ENCODE assay signal across 24 mouse cellular contexts in genomic region chr2:49651737-49652136, GRCm38 (mm10). TPM values are rescaled to one million over a fixed set of nuclear protein-coding genes. Genes with fewer than 3 reads are reported as not detected.
DNase-seq lines count a peak whose midpoint lies in the region; ATAC-seq and TF ChIP-seq lines count a peak whose summit lies in the region.
"Had no signal": no experiment of that assay in that cellular context is flagged by ENCODE, and none has a peak within 500 bp of the region (broad histone marks: within the 10 kb centered on the region; RNA-seq: fewer than 3 reads in every experiment).

No protein-coding gene starts in this region.

- intact Hi-C loops in heart, postnatal 10 days (cut with DNase I) = no loop called here
- intact Hi-C loops in heart, postnatal 25 days (cut with DNase I) = no loop called here

- TF ChIP-seq POLR2A in myocyte (IDR thresholded peaks at IDR 0.05; ENCODE audit: insufficient read length, low read depth) = no peak

- peaks cover 9% of the 10 kb centered on the region; the same call in 1 of the 2 replicates for H3K4me1 ChIP-seq in midbrain, embryonic 11.5 days (ENCODE audit: control insufficient read depth, insufficient read depth, low read length)
- peaks cover 54% of the 10 kb centered on the region for H3K4me1 ChIP-seq in midbrain, embryonic 15.5 days
- H3K4me1 ChIP-seq: embryonic facial prominence, embryonic 12.5 days had no signal

- no peak for ATAC-seq in midbrain, embryonic 11.5 days (ENCODE audit: low FRiP score)
- no peak for ATAC-seq in midbrain, embryonic 15.5 days (replicated peaks)
- ATAC-seq: activated CD4-positive, CD25-positive, alpha-beta regulatory T cell, adult 4 months; CD4-positive, CD25-positive, alpha-beta regulatory T cell, adult 4 months; forebrain, embryonic 13.5 days; forebrain, embryonic 15.5 days; Patski had no signal

- H3ac ChIP-seq in myocyte (ENCODE audit: control insufficient read depth, insufficient read length) = no peak overlapping the region

- H3K9me3 ChIP-seq in midbrain, embryonic 11.5 days (ENCODE audit: control insufficient read depth, low read length) = no peaks in the 10 kb centered on the region
- no peaks in the 10 kb centered on the region for H3K9me3 ChIP-seq in midbrain, embryonic 15.5 days
- H3K9me3 ChIP-seq: embryonic facial prominence, embryonic 10.5 days; embryonic facial prominence, embryonic 12.5 days; forebrain, embryonic 13.5 days; forebrain, embryonic 15.5 days; G1E had no signal

- no peaks in the 10 kb centered on the region for H3K27me3 ChIP-seq in midbrain, embryonic 11.5 days (ENCODE audit: control insufficient read depth, insufficient read depth, low read length)
- H3K27me3 ChIP-seq in midbrain, embryonic 15.5 days (replicated peaks) = no peaks in the 10 kb centered on the region
- no peaks in the 10 kb centered on the region for H3K27me3 ChIP-seq in myocyte (ENCODE audit: control insufficient read depth, insufficient read depth, insufficient read length)
- H3K27me3 ChIP-seq: CH12.LX; embryonic facial prominence, embryonic 12.5 days; forebrain, embryonic 13.5 days; forebrain, embryonic 15.5 days; Patski had no signal

- WGBS in midbrain, embryonic 11.5 days = 88% methylated on average over 1 of the region's 1 CpGs
- 84% methylated on average over 1 of the region's 1 CpGs for WGBS in midbrain, embryonic 15.5 days

- DNase-seq in heart, adult 8-10 months (ENCODE audit: low spot score) = peak; percentile 2
- DNase-seq in heart, postnatal 4 days = no peak
- peak; percentile 13 to 16 for DNase-seq in heart, postnatal 10 days
- DNase-seq in heart, postnatal 25 days (ENCODE audit: low spot score) = no peak
- DNase-seq in midbrain, embryonic 11.5 days (ENCODE audit: low spot score, missing footprints) = peak; percentile 44
- DNase-seq in frontal cortex, postnatal 14 days (ENCODE audit: low spot score in 2 of 2) = no peak
- DNase-seq: adrenal gland, adult 8-10 months; adrenal gland, postnatal 14 days; adrenal gland, postnatal 36 days; cerebellum, adult 11-12 months; cerebellum, adult 9-10 months; cerebellum, postnatal 10 days; cerebellum, postnatal 25 days had no signal

- no peak overlapping the region for H3K4me3 ChIP-seq in midbrain, embryonic 11.5 days (ENCODE audit: low read depth, low read length)
- no peak overlapping the region for H3K4me3 ChIP-seq in midbrain, embryonic 15.5 days
- H3K4me3 ChIP-seq in myocyte = no peak overlapping the region
- H3K4me3 ChIP-seq: embryonic facial prominence, embryonic 10.5 days; embryonic facial prominence, embryonic 12.5 days; forebrain, embryonic 13.5 days; forebrain, embryonic 15.5 days had no signal

- no peaks in the 10 kb centered on the region for H3K36me3 ChIP-seq in midbrain, embryonic 11.5 days (ENCODE audit: control insufficient read depth, insufficient read depth, low read length)
- H3K36me3 ChIP-seq in midbrain, embryonic 15.5 days (replicated peaks) = no peaks in the 10 kb centered on the region
- no peaks in the 10 kb centered on the region for H3K36me3 ChIP-seq in myocyte (ENCODE audit: control insufficient read depth, insufficient read depth)
- H3K36me3 ChIP-seq: embryonic facial prominence, embryonic 12.5 days; G1E had no signal

- H3K9ac ChIP-seq in midbrain, embryonic 11.5 days (ENCODE audit: low read length) = no peak overlapping the region
- no peak overlapping the region for H3K9ac ChIP-seq in midbrain, embryonic 15.5 days
- H3K9ac ChIP-seq: embryonic facial prominence, embryonic 12.5 days; forebrain, embryonic 13.5 days; forebrain, embryonic 15.5 days had no signal

- no peak overlapping the region for H3K4me2 ChIP-seq in midbrain, embryonic 11.5 days
- H3K4me2 ChIP-seq in midbrain, embryonic 15.5 days = no peak overlapping the region
- H3K4me2 ChIP-seq in myocyte (ENCODE audit: low read depth) = no peak overlapping the region
- H3K4me2 ChIP-seq: embryonic facial prominence, embryonic 12.5 days; forebrain, embryonic 13.5 days; forebrain, embryonic 15.5 days had no signal

- H3K27ac ChIP-seq in midbrain, embryonic 11.5 days (ENCODE audit: low read depth, low read length) = no peak overlapping the region
- no peak overlapping the region for H3K27ac ChIP-seq in midbrain, embryonic 15.5 days
- H3K27ac ChIP-seq: embryonic facial prominence, embryonic 10.5 days; embryonic facial prominence, embryonic 12.5 days; forebrain, embryonic 15.5 days had no signal

- H3K79me2 ChIP-seq in myocyte (ENCODE audit: control insufficient read depth, insufficient read depth) = no peaks in the 10 kb centered on the region

TF ChIP-seq in myocyte, 11 proteins besides CTCF, POLR2A, EP300 and RAD21:
- TF ChIP-seq USF1 (IDR thresholded peaks at IDR 0.05; ENCODE audit: low read depth) (no peak), MYOD1 (IDR thresholded peaks at IDR 0.05; ENCODE audit: control insufficient read depth in 1 of 3, insufficient read length in 2 of 3, low read depth in 2 of 3) (peak; percentile 26 to 57 (median 54))
TF ChIP-seq in myocyte: peak in this region for 1.

RNA-seq across cellular contexts. Expression of gene Kif5c, which starts 32.6 kb away (rescaled TPM):
- 1 to 10 TPM; 1.1 to 1.5 (median 1.3) TPM for total RNA-seq in heart, adult 8-10 months (2022)
- total RNA-seq in heart, postnatal 4 days (2021) = 1 to 10 TPM in 1 of 2 experiments, under 1 TPM in 1; 0.88 to 1.4 TPM
- total RNA-seq in heart, postnatal 10 days (2021) = under 1 TPM; 0.74 to 0.89 TPM
- total RNA-seq in heart, postnatal 25 days (2021) = 1 to 10 TPM; 1.0 to 1.3 TPM
- 96.2 and 96.4 TPM in 2 replicates for polyA plus RNA-seq in midbrain, embryonic 11.5 days (2014; fragmentation: Nextera tagmentation; extraction: Ambion mirVana)
- polyA plus RNA-seq in midbrain, embryonic 15.5 days (2015; fragmentation: Nextera tagmentation; extraction: Ambion mirVana) = 205 and 215 TPM in 2 replicates
- 6.2 TPM for polyA plus RNA-seq in myocyte (2012; fragmentation: generic; extraction: Trizol)

Comparison
In these comparisons a context has a peak if more than half of its experiments do, and no peak if none do; other contexts are left out.
1. DNase-seq: peak in heart, adult 8-10 months (single experiment), heart, postnatal 10 days (2 of 2) and midbrain, embryonic 11.5 days (single experiment); none in heart, postnatal 4 days (single experiment), heart, postnatal 25 days (single experiment) and frontal cortex, postnatal 14 days (0 of 2).